Mouse (Mus musculus) G1E (cell line): ENCODE results near the gene Arid5b.

ENCODE experiments used
- CTCF ChIP-seq: IDR thresholded peaks from 2 replicates; pipeline ENCODE4 v1.5.1; 2012; ENCODE audit warnings: low read depth, low read length, inconsistent platforms, mixed read lengths
- GATA1 ChIP-seq: IDR thresholded peaks from 2 replicates; pipeline ENCODE4 v1.6.1; 2012; ENCODE audit warnings: borderline replicate concordance, low read length, inconsistent platforms, mixed read lengths
- GATA2 ChIP-seq: IDR thresholded peaks from 2 replicates; pipeline ENCODE4 v1.6.1; 2012; ENCODE audit warnings: low read depth, low read length, inconsistent platforms, borderline replicate concordance
- TAL1 ChIP-seq: conservative IDR thresholded peaks from 2 replicates; pipeline ENCODE4 v1.6.1; 2012; ENCODE audit warnings: low read depth, low read length, inconsistent platforms, mixed read lengths

- TF ChIP-seq CTCF (no peak), GATA1 (no peak), TAL1 (no peak), GATA2 (no peak)
Observed at GRCm38 (mm10) chr10:68320496-68320895, 42.0 kb upstream of the Arid5b start.
